Mouse (Mus musculus): ENCODE measurements around the gene Stim2. TPM values are rescaled to one million over a fixed set of nuclear protein-coding genes. Genes with fewer than 3 reads are reported as not detected.
A peak's percentile ranks its signal among the peaks of the same experiment; 100 is the strongest.

Stim2 gene
- polyA plus RNA-seq, 1 experiment from 2014 or later, result 15.6 TPM

GRCm38 (mm10) chr5:54155227-54155776, 157.0 kb downstream of the Stim2 start:
- H3K4me3 ChIP-seq, result peak overlapping the region; percentile 2; the same call in 1 of the 2 replicates
- ATAC-seq (ENCODE audit: low FRiP score, low read depth), result no peak
- peaks cover 24% of the 10 kb centered on the region for H3K27me3 ChIP-seq
- H3K4me1 ChIP-seq, result peaks cover 32% of the 10 kb centered on the region
- no peaks in the 10 kb centered on the region for H3K9me3 ChIP-seq
- H3K9ac ChIP-seq, result no peak overlapping the region
- H3K4me2 ChIP-seq (replicated peaks), result peak overlapping the region; percentile 51
- H3K36me3 ChIP-seq, result no peaks in the 10 kb centered on the region
- H3K27ac ChIP-seq, result no peak overlapping the region
- WGBS, result 64% methylated on average over 12 of the region's 12 CpGs

GRCm38 (mm10) chr5:54155916-54156315, 157.6 kb downstream of the Stim2 start:
- Histone ChIP-seq H3K4me2 (replicated peaks) (no peak overlapping the region), H3K4me3 (no peak overlapping the region), H3K4me1 (peaks cover 32% of the 10 kb centered on the region), H3K36me3 (no peaks in the 10 kb centered on the region), H3K9me3 (no peaks in the 10 kb centered on the region), H3K27me3 (peaks cover 30% of the 10 kb centered on the region), H3K27ac (no peak overlapping the region), H3K9ac (no peak overlapping the region)
- ATAC-seq (ENCODE audit: low FRiP score, low read depth), result no peak
- WGBS, result 73% methylated on average over 4 of the region's 4 CpGs

GRCm38 (mm10) chr5:54156944-54157527, 158.7 kb downstream of the Stim2 start:
- Histone ChIP-seq H3K9ac (no peak overlapping the region), H3K4me1 (peaks cover 32% of the 10 kb centered on the region), H3K9me3 (no peaks in the 10 kb centered on the region), H3K36me3 (no peaks in the 10 kb centered on the region), H3K4me3 (no peak overlapping the region), H3K27ac (no peak overlapping the region; the same call in 1 of the 2 replicates), H3K4me2 (replicated peaks) (peak overlapping the region; percentile 27; the same call in 1 of the 2 replicates), H3K27me3 (peaks cover 41% of the 10 kb centered on the region)
- ATAC-seq (ENCODE audit: low FRiP score, low read depth), result peak; percentile 42; the same call in 1 of the 2 replicates
- WGBS, result 35% methylated on average over 11 of the region's 11 CpGs

- no peak overlapping the region for H3K4me3 ChIP-seq
- WGBS, result 28% methylated on average over 9 of the region's 9 CpGs
- H3K27ac ChIP-seq, result no peak overlapping the region
- H3K9ac ChIP-seq, result no peak overlapping the region
- peaks cover 32% of the 10 kb centered on the region for H3K4me1 ChIP-seq
- no peak overlapping the region for H3K4me2 ChIP-seq (replicated peaks)
- H3K36me3 ChIP-seq, result no peaks in the 10 kb centered on the region
- peak; percentile 22; the same call in 1 of the 2 replicates for ATAC-seq (ENCODE audit: low FRiP score, low read depth)
- H3K27me3 ChIP-seq, result peaks cover 50% of the 10 kb centered on the region
- H3K9me3 ChIP-seq, result no peaks in the 10 kb centered on the region
Measured at GRCm38 (mm10) chr5:54158230-54158629, 159.9 kb downstream of the Stim2 start.

GRCm38 (mm10) chr5:54159156-54159793, 161.0 kb downstream of the Stim2 start:
- WGBS, result 5% methylated on average over 6 of the region's 6 CpGs
- H3K4me1 ChIP-seq, result peaks cover 32% of the 10 kb centered on the region
- H3K9ac ChIP-seq, result no peak overlapping the region
- H3K4me2 ChIP-seq (replicated peaks), result peak overlapping the region; percentile 11; the same call in 1 of the 2 replicates
- H3K9me3 ChIP-seq, result no peaks in the 10 kb centered on the region
- no peaks in the 10 kb centered on the region for H3K36me3 ChIP-seq
- ATAC-seq (ENCODE audit: low FRiP score, low read depth), result no peak
- H3K27me3 ChIP-seq, result peaks cover 49% of the 10 kb centered on the region
- no peak overlapping the region for H3K4me3 ChIP-seq
- H3K27ac ChIP-seq, result no peak overlapping the region

GRCm38 (mm10) chr5:54160561-54160960, 162.3 kb downstream of the Stim2 start:
- Histone ChIP-seq H3K9me3 (no peaks in the 10 kb centered on the region), H3K4me2 (replicated peaks) (no peak overlapping the region), H3K27ac (no peak overlapping the region), H3K4me1 (peaks cover 32% of the 10 kb centered on the region), H3K9ac (no peak overlapping the region), H3K36me3 (no peaks in the 10 kb centered on the region), H3K4me3 (no peak overlapping the region), H3K27me3 (peaks cover 52% of the 10 kb centered on the region)
- no peak for ATAC-seq (ENCODE audit: low FRiP score, low read depth)
- WGBS, result 87% methylated on average over 4 of the region's 4 CpGs

GRCm38 (mm10) chr5:54163890-54164289, 165.6 kb downstream of the Stim2 start:
- peaks cover 52% of the 10 kb centered on the region for H3K27me3 ChIP-seq
- no peak for ATAC-seq (ENCODE audit: low FRiP score, low read depth)
- no peak overlapping the region for H3K4me2 ChIP-seq (replicated peaks)
- H3K4me3 ChIP-seq, result no peak overlapping the region
- H3K9ac ChIP-seq, result no peak overlapping the region
- WGBS, result 82% methylated on average over 4 of the region's 4 CpGs
- H3K27ac ChIP-seq, result no peak overlapping the region
- no peaks in the 10 kb centered on the region for H3K9me3 ChIP-seq
- peaks cover 7% of the 10 kb centered on the region for H3K4me1 ChIP-seq
- H3K36me3 ChIP-seq, result no peaks in the 10 kb centered on the region

Other genes starting within 250 kb of the Stim2 start
- 46.8 and 50.1 TPM in 2 replicates for gene Tbc1d19, start 188.9 kb upstream of the Stim2 start, polyA plus RNA-seq (2015; fragmentation: Nextera tagmentation; extraction: Ambion mirVana)

Data from limb, embryonic 13.5 days (tissue).